Mouse (Mus musculus): ENCODE data around the gene Slc12a9. TPM values are rescaled to one million over a fixed set of nuclear protein-coding genes. Genes with fewer than 3 reads are reported as not detected.
A peak's percentile ranks its signal among the peaks of the same experiment; 100 is the strongest.

The Slc12a9 gene
- polyA plus RNA-seq, 1 experiment: 14.4 TPM

GRCm38 (mm10) chr5:137343869-137344268, 10.5 kb upstream of the Slc12a9 start:
- peaks cover 3% of the 10 kb centered on the region; the same call in 1 of the 2 replicates for H3K4me1 ChIP-seq (ENCODE audit: control insufficient read depth, insufficient read depth, low read length)
- no peak for TF ChIP-seq POLR2A (IDR thresholded peaks at IDR 0.05; ENCODE audit: borderline replicate concordance, control insufficient read depth, low read depth, low read length)
- TF ChIP-seq CTCF (IDR thresholded peaks at IDR 0.05; ENCODE audit: control insufficient read depth, insufficient read depth, low read length): no peak
- H3K27ac ChIP-seq (ENCODE audit: control insufficient read depth, insufficient read depth, low read depth, low read length, poor library complexity): no peak overlapping the region
- H3K4me3 ChIP-seq (replicated peaks; ENCODE audit: control insufficient read depth, low read depth, low read length): no peak overlapping the region

GRCm38 (mm10) chr5:137343412-137343811, 10.0 kb upstream of the Slc12a9 start:
- no peak overlapping the region for H3K4me3 ChIP-seq (replicated peaks; ENCODE audit: control insufficient read depth, low read depth, low read length)
- H3K4me1 ChIP-seq (ENCODE audit: control insufficient read depth, insufficient read depth, low read length): peaks cover 3% of the 10 kb centered on the region; the same call in 1 of the 2 replicates
- H3K27ac ChIP-seq (ENCODE audit: control insufficient read depth, insufficient read depth, low read depth, low read length, poor library complexity): no peak overlapping the region
- TF ChIP-seq CTCF (IDR thresholded peaks at IDR 0.05; ENCODE audit: control insufficient read depth, insufficient read depth, low read length) (no peak), POLR2A (IDR thresholded peaks at IDR 0.05; ENCODE audit: borderline replicate concordance, control insufficient read depth, low read depth, low read length) (no peak)
- WGBS: 89% methylated on average over 5 of the region's 5 CpGs

GRCm38 (mm10) chr5:137342407-137343012, 9.1 kb upstream of the Slc12a9 start:
- Histone ChIP-seq H3K4me3 (replicated peaks; ENCODE audit: control insufficient read depth, low read depth, low read length) (no peak overlapping the region), H3K27ac (ENCODE audit: control insufficient read depth, insufficient read depth, low read depth, low read length, poor library complexity) (no peak overlapping the region), H3K4me1 (ENCODE audit: control insufficient read depth, insufficient read depth, low read length) (peaks cover 3% of the 10 kb centered on the region; the same call in 1 of the 2 replicates)
- 78% methylated on average over 7 of the region's 7 CpGs for WGBS
- TF ChIP-seq CTCF (IDR thresholded peaks at IDR 0.05; ENCODE audit: control insufficient read depth, insufficient read depth, low read length) (no peak), POLR2A (IDR thresholded peaks at IDR 0.05; ENCODE audit: borderline replicate concordance, control insufficient read depth, low read depth, low read length) (no peak)

- Histone ChIP-seq H3K27ac (ENCODE audit: control insufficient read depth, insufficient read depth, low read depth, low read length, poor library complexity) (peak overlapping the region; percentile 28; the same call in 1 of the 2 replicates), H3K4me1 (ENCODE audit: control insufficient read depth, insufficient read depth, low read length) (peaks cover 3% of the 10 kb centered on the region; the same call in 1 of the 2 replicates), H3K4me3 (replicated peaks; ENCODE audit: control insufficient read depth, low read depth, low read length) (no peak overlapping the region)
- WGBS: 62% methylated on average over 6 of the region's 6 CpGs
- no peak for TF ChIP-seq CTCF (IDR thresholded peaks at IDR 0.05; ENCODE audit: control insufficient read depth, insufficient read depth, low read length)
- TF ChIP-seq POLR2A (IDR thresholded peaks at IDR 0.05; ENCODE audit: borderline replicate concordance, control insufficient read depth, low read depth, low read length): no peak
These were observed 6.8 kb upstream of the Slc12a9 start for GRCm38 (mm10) chr5:137340222-137340621.

- Histone ChIP-seq H3K27ac (ENCODE audit: control insufficient read depth, insufficient read depth, low read depth, low read length, poor library complexity) (peak overlapping the region; percentile 9; the same call in 1 of the 2 replicates), H3K4me1 (ENCODE audit: control insufficient read depth, insufficient read depth, low read length) (peaks cover 3% of the 10 kb centered on the region; the same call in 1 of the 2 replicates), H3K4me3 (replicated peaks; ENCODE audit: control insufficient read depth, low read depth, low read length) (peak overlapping the region; percentile 9)
- WGBS: 28% methylated on average over 22 of the region's 22 CpGs
- TF ChIP-seq POLR2A (IDR thresholded peaks at IDR 0.05; ENCODE audit: borderline replicate concordance, control insufficient read depth, low read depth, low read length) (no peak), CTCF (IDR thresholded peaks at IDR 0.05; ENCODE audit: control insufficient read depth, insufficient read depth, low read length) (no peak)
These were observed 6.0 kb upstream of the Slc12a9 start for GRCm38 (mm10) chr5:137339290-137339979.

GRCm38 (mm10) chr5:137338663-137339289, 5.4 kb upstream of the Slc12a9 start:
- 0% methylated on average over 11 of the region's 11 CpGs for WGBS
- TF ChIP-seq POLR2A (IDR thresholded peaks at IDR 0.05; ENCODE audit: borderline replicate concordance, control insufficient read depth, low read depth, low read length): no peak
- no peak for TF ChIP-seq CTCF (IDR thresholded peaks at IDR 0.05; ENCODE audit: control insufficient read depth, insufficient read depth, low read length)
- no peak overlapping the region for H3K27ac ChIP-seq (ENCODE audit: control insufficient read depth, insufficient read depth, low read depth, low read length, poor library complexity)

GRCm38 (mm10) chr5:137338256-137338655, 4.9 kb upstream of the Slc12a9 start:
- 0% methylated on average over 19 of the region's 19 CpGs for WGBS
- no peak overlapping the region for H3K27ac ChIP-seq (ENCODE audit: control insufficient read depth, insufficient read depth, low read depth, low read length, poor library complexity)
- peak overlapping the region; percentile 72 for H3K4me3 ChIP-seq (replicated peaks; ENCODE audit: control insufficient read depth, low read depth, low read length)
- TF ChIP-seq POLR2A (IDR thresholded peaks at IDR 0.05; ENCODE audit: borderline replicate concordance, control insufficient read depth, low read depth, low read length) (peak; percentile 44; the same call in 1 of the 2 replicates), CTCF (IDR thresholded peaks at IDR 0.05; ENCODE audit: control insufficient read depth, insufficient read depth, low read length) (no peak)
- H3K4me1 ChIP-seq (ENCODE audit: control insufficient read depth, insufficient read depth, low read length): peaks cover 3% of the 10 kb centered on the region; the same call in 1 of the 2 replicates

More at GRCm38 (mm10) chr5:137338663-137339289, 5.4 kb upstream of the Slc12a9 start:
- Histone ChIP-seq H3K4me3 (replicated peaks; ENCODE audit: control insufficient read depth, low read depth, low read length) (peak overlapping the region; percentile 72), H3K4me1 (ENCODE audit: control insufficient read depth, insufficient read depth, low read length) (peaks cover 3% of the 10 kb centered on the region; the same call in 1 of the 2 replicates)

GRCm38 (mm10) chr5:137337190-137337589, 3.8 kb upstream of the Slc12a9 start:
- WGBS: 83% methylated on average over 8 of the region's 8 CpGs
- Histone ChIP-seq H3K27ac (ENCODE audit: control insufficient read depth, insufficient read depth, low read depth, low read length, poor library complexity) (no peak overlapping the region), H3K4me3 (replicated peaks; ENCODE audit: control insufficient read depth, low read depth, low read length) (no peak overlapping the region), H3K4me1 (ENCODE audit: control insufficient read depth, insufficient read depth, low read length) (peaks cover 3% of the 10 kb centered on the region; the same call in 1 of the 2 replicates)
- TF ChIP-seq CTCF (IDR thresholded peaks at IDR 0.05; ENCODE audit: control insufficient read depth, insufficient read depth, low read length): no peak
- no peak for TF ChIP-seq POLR2A (IDR thresholded peaks at IDR 0.05; ENCODE audit: borderline replicate concordance, control insufficient read depth, low read depth, low read length)
